Mouse (Mus musculus): ENCODE data around the gene Cbr3.

Cbr3 gene

DNA sequence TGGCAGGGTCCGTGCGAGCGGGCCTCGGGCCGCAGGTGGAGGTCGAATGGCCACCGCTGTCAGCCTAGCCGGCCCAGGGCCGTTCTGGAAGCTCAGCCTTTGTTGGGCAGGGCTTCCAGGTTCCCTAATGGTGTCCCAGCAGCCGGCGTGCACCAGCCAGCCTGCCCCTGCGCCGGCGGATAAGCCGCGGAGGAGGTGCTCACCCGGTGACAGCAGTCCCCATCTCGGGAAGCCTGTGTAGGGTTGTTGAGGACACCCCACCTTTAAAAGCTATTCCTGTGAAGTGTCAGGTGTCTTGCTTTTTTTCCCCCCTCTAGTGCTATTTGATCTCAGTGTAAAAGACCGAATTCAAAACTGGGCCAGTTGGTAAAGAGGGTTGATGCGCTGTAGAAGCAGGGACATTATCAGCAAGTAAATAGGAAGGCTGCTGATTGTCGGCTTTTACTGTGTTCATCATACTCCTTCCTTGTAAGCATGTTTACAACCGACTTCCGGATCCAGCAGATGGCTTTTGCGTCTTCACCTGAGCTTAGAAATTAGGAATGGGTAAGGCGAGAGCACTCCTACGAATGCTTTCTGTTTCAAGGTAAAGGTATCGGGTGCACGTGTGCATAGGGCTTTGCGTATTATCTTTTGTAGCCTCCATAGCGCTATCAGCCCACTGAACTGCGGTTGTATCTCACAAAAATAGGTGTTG lies 29.3 kb downstream of the Cbr3 start:
- no peak for DNase-seq

DNA sequence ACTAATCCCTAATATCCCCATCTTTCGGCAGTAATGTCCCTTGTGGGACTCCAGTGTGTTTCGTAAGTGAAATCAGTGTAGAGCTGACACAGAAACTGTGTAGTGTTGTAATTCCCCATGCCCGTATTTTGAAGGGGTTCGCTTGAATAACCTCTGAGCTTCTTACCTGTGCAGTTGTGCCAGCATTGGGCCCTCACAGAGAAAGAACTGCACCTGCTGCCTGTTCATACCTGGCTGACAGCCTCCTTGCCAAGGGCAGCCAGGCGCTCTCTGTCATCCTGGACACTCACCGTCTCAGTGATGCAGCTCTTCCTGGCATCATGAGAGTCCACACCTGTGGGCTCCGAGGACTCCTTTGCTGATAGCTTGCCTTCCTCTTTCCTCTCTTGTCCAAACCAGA lies 30.0 kb downstream of the Cbr3 start:
- DNase-seq = no peak

DNA sequence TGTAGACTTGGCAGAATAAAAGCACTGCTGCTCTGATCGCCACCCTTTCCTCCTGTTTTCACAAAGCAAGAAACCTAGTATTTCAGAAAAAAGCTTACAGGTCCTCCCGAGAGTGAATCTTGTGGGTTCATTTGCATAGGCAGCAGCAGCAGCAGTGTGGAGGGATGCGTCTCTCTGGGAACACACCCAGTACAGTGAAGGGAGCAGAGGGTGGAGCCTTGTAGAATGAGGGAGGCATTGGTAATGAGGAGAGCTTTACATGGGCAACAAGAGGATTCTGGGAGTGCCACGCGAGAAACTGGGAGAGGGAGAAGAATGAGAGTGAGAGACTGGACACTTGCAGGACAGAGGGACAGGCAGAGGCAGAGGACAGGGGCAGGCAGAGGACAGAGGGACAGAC lies 31.4 kb downstream of the Cbr3 start:
- no peak for DNase-seq

DNA sequence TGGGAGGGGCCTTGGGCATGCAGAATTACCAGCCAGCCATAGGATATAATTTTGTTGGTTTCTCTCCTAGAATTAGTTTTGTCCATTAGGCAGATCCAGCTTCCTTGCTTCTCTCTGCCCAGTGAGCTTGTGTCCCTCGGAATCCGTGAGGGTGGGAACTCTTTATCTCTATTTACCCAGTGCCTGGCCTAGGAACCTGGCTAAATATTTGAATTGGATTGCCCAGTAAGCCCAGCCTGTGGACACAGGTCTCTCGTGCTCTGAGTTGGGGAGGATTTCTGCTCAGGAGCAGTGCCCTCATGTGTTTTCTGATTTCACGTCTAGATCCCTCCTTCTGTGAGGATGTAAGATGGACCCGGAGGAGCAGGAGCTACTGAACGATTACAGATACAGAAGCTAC lies 32.8 kb downstream of the Cbr3 start:
- DNase-seq = no peak

DNA sequence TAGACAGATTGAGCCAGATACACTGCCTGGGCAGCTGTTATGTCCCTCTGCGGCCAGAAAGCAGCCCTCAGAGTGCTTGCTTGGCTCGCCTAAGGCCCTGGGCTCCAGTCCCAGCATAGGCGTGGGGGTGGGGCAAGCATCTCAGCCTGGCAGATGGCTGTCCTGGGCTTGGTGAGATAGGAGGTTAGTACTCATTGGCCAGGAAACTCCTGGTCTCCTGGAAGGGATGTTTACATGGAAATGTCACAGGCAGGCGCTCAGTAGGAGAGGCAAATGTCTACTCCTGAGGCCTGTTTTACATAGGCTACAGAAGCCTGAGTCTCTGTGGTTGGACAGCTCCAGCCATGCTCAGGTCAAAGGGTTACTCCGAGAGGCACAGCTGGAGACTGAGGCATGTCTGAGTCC lies 34.3 kb downstream of the Cbr3 start:
- DNase-seq = no peak

DNA sequence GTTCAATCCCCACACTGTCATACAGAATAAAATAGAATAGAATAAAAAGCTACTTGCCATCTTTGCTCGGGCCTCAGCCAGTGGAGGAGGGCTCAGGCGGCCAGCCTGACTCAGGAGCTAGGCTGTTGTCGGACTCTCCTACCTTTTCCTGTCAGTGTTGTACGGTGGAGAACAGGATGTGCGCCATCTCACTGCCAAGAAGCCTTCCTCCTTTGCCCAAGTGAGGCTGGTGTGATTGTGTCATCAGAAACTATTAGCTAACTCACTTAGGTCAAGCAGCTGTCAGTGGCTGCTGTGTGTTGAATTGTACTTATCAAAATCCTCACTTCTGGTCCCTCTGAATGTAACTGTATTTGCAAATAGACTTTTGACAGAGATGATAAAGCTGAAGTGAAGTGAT lies 38.8 kb downstream of the Cbr3 start:
- no peak for DNase-seq

DNA sequence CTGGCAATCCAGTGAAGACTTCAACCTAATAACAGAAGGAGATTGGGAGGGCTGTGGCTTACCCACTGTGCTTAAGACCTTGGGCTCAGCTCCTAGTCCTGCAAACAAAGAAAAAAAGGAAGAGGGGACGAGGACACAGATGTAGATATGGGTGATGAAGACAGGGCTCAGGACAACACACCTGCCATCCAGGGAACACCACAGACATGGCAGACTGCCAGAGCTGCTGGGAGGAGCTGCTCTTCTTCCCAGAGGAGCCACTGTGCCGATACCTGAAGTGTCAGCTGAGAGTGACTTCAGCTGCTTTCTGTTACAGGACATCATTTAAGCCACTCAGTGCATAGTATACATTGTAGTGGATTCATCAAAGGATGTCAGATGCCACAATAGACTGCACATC lies 39.5 kb downstream of the Cbr3 start:
- no peak for DNase-seq

DNA sequence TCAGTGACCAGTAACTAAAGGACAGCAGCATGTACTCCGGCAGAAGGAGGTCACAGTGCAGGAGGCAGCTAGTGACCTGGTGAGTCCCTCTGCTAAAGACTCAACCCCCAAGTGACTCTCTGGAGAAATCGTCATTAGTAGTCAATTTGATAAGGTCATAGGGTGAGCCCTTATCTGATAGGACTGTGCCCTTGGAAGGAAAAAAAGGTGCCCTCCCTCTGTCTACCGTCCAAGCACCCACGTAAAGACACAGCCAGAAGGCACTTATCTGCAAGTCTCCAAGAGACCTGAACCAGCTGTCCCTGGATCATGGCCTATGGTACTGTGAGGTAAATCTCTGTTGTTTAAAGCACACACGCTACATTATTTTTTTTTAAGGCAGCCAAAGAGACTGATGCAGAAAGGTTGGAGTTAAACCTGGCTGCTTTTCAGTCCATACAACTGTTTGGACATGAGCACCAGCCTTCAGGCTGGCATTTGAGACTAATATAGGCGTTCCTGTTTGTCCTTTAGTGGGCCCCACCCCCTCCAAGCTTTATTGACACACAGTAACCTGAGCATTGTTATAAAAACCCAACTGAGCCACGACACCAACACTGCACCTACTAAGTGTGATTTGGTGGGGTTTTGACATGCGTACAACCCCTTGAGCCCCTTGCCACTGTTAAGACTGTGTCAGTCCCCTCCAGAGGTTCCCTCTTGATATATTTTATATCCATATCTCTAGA lies 42.6 kb downstream of the Cbr3 start:
- DNase-seq = no peak

DNA sequence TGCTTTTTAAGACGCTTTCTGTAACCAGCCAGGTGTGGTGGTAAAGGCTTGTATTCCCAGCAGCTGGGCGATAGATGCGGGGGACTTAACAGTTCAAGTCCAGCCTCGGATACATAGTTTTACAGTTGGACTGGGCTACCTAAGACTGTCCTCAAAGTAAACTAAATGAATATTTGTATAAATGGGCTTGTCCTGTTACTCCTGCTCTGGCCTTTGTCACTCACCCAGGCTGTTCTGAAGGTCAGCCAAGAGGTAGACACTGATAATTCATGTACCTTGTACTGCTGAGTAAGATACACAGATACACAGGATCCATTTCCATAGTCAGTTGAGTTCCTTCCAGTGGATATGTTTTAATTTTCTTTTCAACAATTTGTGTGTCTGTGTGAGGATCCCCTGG lies 43.2 kb downstream of the Cbr3 start:
- no peak for DNase-seq

DNA sequence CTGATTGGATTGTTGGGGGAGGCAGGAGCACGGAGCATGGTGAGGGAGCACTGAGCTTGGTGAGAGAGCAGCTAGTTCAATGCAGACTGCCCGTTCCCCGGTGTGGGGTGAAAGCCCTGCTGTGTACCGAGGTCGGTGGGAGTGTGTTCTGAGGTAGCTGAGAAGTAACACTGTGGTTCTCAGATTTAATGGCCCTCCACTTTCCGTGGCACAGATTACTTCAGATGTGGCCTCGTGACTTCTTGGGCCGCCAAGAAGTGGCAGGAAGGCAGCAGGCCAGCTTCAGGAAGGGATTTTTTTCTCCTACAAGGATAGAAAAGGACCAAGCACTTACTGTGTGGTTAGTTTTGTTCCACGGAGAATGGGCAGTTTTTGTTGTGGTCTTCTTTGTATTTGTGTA lies 45.7 kb downstream of the Cbr3 start:
- no peak for DNase-seq

DNA sequence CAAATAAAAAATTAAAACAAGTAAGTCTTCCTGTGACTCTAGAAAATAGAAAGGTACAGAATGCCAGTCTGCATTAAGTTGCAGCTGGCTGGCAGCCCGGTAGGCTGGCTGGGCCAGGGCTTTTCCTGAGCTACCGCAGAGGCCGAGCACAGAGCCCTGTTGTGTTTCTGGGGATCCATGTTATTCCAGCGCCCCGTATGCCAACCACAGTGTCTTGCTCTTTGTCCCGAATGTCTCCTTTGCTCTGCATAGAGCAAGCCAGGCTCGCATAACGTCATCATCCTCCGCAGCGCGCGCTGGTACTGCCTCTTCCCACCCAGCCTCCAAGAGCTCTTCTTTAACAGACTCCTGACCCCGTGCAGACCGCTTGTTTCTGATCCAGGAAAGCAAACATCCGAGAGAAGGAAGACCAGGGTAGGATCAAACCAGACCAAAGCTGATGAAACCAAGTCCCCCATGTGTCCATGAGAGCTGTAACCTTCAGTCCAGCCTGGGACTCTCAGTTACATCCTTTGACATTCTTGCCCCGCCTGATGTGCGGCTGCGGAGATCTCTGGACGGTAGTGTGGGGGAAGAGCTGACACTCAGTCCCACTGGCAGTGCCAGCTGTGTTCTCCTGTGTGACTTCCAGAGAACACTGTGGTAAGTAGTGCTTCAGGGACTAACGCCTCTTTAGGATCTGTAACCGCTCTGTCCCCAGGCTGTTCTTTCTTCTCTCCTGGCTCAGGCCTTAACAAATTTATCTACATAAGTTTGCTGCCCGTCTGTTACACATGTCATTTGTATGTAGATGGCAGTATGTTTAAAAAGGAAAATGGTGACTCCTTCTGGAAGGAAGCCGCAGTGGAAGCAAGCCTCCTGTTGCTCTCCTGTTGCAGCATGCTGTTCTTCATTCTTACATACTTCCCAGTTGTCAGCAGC lies 47.0 kb downstream of the Cbr3 start:
- DNase-seq = no peak

DNA sequence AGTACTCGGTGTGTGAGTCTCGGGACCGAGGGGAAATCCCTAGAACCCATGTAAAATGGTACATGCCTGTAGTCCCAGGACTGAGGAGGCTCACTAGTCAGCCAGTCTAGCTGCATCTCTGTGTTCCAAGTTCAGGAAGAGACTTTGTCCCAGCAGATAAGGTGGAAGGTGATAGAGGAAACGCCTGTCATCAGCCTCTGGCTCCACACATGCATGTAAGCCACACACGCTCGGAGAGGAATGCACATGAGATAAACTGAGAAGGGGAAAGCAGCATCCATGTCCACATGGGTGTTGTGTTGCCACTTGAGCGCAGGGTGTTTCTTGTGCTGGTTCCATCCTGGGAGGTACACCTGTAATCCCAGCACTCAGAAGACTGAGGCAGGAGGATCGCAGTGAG lies 48.3 kb downstream of the Cbr3 start:
- no peak for DNase-seq

DNA sequence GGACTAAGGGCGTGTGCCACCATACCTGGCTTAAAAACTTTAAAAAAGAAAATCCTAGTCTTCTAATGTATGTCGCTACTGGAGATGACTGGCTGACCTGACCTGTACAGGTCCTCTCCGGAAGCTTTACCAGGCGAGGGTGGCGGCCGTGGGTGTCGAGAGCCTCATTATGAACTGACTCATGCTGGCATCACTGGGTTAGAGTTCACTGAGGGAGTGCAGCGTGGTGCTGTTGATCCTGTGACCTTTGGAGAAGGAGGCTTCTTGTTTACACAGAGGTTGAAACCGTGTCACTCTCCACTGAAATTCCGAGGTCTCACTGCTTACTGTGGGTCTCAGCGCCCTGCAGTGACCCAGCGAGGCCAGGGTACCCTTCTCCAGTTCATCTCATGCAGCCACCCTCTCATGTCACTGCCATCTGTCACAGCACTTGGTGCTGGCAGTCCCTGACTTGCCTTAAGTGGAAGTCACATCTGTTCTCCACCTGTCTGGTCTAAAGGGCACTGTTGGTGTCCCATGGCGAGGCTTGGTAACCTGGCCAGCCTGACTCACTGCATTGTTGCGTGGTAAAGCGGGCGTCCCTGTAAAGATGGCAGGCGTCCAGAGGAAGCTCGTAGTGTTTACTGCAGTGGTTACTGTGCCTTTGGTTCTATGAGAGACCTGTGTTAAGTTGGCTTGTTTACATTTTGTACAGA lies 50.0 kb downstream of the Cbr3 start:
- DNase-seq = no peak

DNA sequence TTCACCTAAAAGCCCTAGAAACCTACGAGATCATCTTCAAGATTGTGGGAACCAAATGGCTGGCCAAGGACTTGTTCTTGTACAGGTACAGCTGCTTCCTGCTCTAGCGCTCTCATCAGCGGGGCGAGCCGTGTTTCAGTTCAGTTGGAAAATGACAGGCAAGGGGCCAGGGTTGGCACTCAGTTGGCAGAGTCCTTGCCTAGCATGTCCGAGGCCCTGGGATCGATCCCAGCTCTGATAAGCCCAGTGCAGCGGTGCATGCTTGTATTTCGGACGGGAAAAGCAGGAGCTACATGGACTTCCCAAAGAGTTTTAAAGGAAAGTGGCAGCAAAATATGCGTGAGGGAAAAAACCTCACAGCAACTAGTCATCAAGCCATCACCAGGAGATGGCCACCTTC lies 56.2 kb downstream of the Cbr3 start:
- no peak for DNase-seq
